Mouse (Mus musculus) intestine, embryonic 15.5 days (tissue): ENCODE measurements around the gene Hoxc8. TPM values are rescaled to one million over a fixed set of nuclear protein-coding genes. Genes with fewer than 3 reads are reported as not detected.

Source experiments
- ATAC-seq: fragments of 200-750 bp; cut with Nextera tagmentation; 2 replicates; pipeline ENCODE4 v1.8.0; 2017; ENCODE audit warnings: moderate TSS enrichment, moderate library complexity
- H3K27ac ChIP-seq: fragments of 300-500 bp; sonication (generic); 2 replicates; pipeline ENCODE4 v1.5.1; 2015; ENCODE audit warnings: mild to moderate bottlenecking, inconsistent platforms
- H3K27me3 ChIP-seq: fragments of 300-500 bp; sonication (generic); replicated peaks from 2 replicates; pipeline ENCODE4 v1.6.1; 2015; ENCODE audit warnings: inconsistent platforms
- H3K36me3 ChIP-seq: fragments of 300-500 bp; sonication (generic); 2 replicates; pipeline ENCODE4 v1.6.1; 2015; ENCODE audit warnings: inconsistent platforms
- H3K4me1 ChIP-seq: fragments of 300-500 bp; sonication (generic); replicated peaks from 2 replicates; pipeline ENCODE4 v1.6.1; 2015; ENCODE audit warnings: inconsistent platforms
- H3K4me2 ChIP-seq: fragments of 300-500 bp; sonication (generic); replicated peaks from 2 replicates; pipeline ENCODE4 v1.6.1; 2015; ENCODE audit warnings: mild to moderate bottlenecking, inconsistent platforms
- H3K4me3 ChIP-seq: fragments of 300-500 bp; sonication (generic); replicated peaks from 2 replicates; pipeline ENCODE4 v1.5.1; 2015; ENCODE audit warnings: inconsistent platforms
- H3K9ac ChIP-seq: fragments of 300-500 bp; sonication (generic); 2 replicates; pipeline ENCODE4 v1.6.1; 2015; ENCODE audit warnings: inconsistent platforms
- H3K9me3 ChIP-seq: fragments of 300-500 bp; sonication (generic); 2 replicates; pipeline ENCODE4 v1.6.1; 2016; ENCODE audit warnings: inconsistent platforms
- WGBS: fragments of 180-500 bp; shearing (Covaris S2); methylation state at CpG from one replicate; pipeline ENCODE4 v1.1.7; 2015; 5-methylcytosine and 5-hydroxymethylcytosine counted together
- polyA plus RNA-seq: library from polyadenylated mRNA; unstranded; fragments of >200 nt; fragmentation: Nextera tagmentation; extraction: Ambion mirVana; gene quantifications from 2 replicates; pipeline ENCODE4 v1.2.1, GENCODE M21; 2015

Gene Hoxc8
- 6.2 and 7.0 TPM in 2 replicates for polyA plus RNA-seq

- peak within 1 kb of the TSS; percentile 58 for H3K4me2 ChIP-seq
- 2% methylated on average over 69 of the region's 69 CpGs for WGBS
- H3K36me3 ChIP-seq: no peaks in the 10 kb centered on the region
- ATAC-seq: peak; percentile 46; the same call in 1 of the 2 replicates
- H3K4me1 ChIP-seq: no peaks in the 10 kb centered on the region
- peak within 1 kb of the TSS; percentile 34 for H3K4me3 ChIP-seq
- H3K9ac ChIP-seq: peak within 1 kb of the TSS; percentile 44
- peak within 1 kb of the TSS; percentile 56; the same call in 1 of the 2 replicates for H3K27ac ChIP-seq
- H3K9me3 ChIP-seq: no peaks in the 10 kb centered on the region
- H3K27me3 ChIP-seq: peaks cover 87% of the 10 kb centered on the region
Observed at GRCm38 (mm10) chr15:102990461-102991397, at the start of gene Hoxc8. Gene Hoxc8, plus strand, starts transcription at chr15:102990607.

- Histone ChIP-seq H3K27ac (no peak overlapping the region), H3K27me3 (peaks cover 95% of the 10 kb centered on the region), H3K9ac (no peak overlapping the region), H3K4me2 (peak overlapping the region; percentile 35), H3K36me3 (no peaks in the 10 kb centered on the region), H3K4me3 (no peak overlapping the region), H3K9me3 (no peaks in the 10 kb centered on the region), H3K4me1 (0 out of 2 replicates have a peak, but pooled peaks cover 2% of the 10 kb centered on the region)
- under 1% methylated on average over 53 of the region's 53 CpGs for WGBS
- ATAC-seq: no peak
Observed at GRCm38 (mm10) chr15:102942739-102943467, 47.5 kb upstream of the Hoxc8 start.

- Histone ChIP-seq H3K9ac (no peak overlapping the region), H3K27ac (no peak overlapping the region), H3K4me1 (0 out of 2 replicates have a peak, but pooled peaks cover 2% of the 10 kb centered on the region), H3K9me3 (no peaks in the 10 kb centered on the region), H3K4me2 (no peak overlapping the region), H3K4me3 (no peak overlapping the region), H3K36me3 (no peaks in the 10 kb centered on the region), H3K27me3 (peaks cover 95% of the 10 kb centered on the region)
- ATAC-seq: no peak
- 3% methylated on average over 5 of the region's 5 CpGs for WGBS
Observed at GRCm38 (mm10) chr15:102943468-102943813, 47.0 kb upstream of the Hoxc8 start.

- Histone ChIP-seq H3K27ac (no peak overlapping the region), H3K4me1 (0 out of 2 replicates have a peak, but pooled peaks cover 2% of the 10 kb centered on the region), H3K9me3 (no peaks in the 10 kb centered on the region), H3K4me2 (no peak overlapping the region), H3K9ac (no peak overlapping the region), H3K36me3 (no peaks in the 10 kb centered on the region), H3K4me3 (no peak overlapping the region), H3K27me3 (peaks cover 92% of the 10 kb centered on the region)
- 11% methylated on average over 22 of the region's 22 CpGs for WGBS
- no peak for ATAC-seq
Observed at GRCm38 (mm10) chr15:102945185-102946077, 45.0 kb upstream of the Hoxc8 start.

GRCm38 (mm10) chr15:102947276-102947675 lies 43.1 kb upstream of the Hoxc8 start:
- peaks cover 92% of the 10 kb centered on the region for H3K27me3 ChIP-seq
- H3K9me3 ChIP-seq: no peaks in the 10 kb centered on the region
- no peak overlapping the region for H3K4me2 ChIP-seq
- 0 out of 2 replicates have a peak, but pooled peaks cover 2% of the 10 kb centered on the region for H3K4me1 ChIP-seq
- H3K27ac ChIP-seq: no peak overlapping the region
- WGBS: 3% methylated on average over 9 of the region's 9 CpGs
- no peak overlapping the region for H3K9ac ChIP-seq
- no peak overlapping the region for H3K4me3 ChIP-seq
- H3K36me3 ChIP-seq: no peaks in the 10 kb centered on the region
- ATAC-seq: no peak

- no peak overlapping the region for H3K4me2 ChIP-seq
- H3K9me3 ChIP-seq: no peaks in the 10 kb centered on the region
- ATAC-seq: no peak
- H3K27ac ChIP-seq: no peak overlapping the region
- H3K9ac ChIP-seq: no peak overlapping the region
- WGBS: 12% methylated on average over 2 of the region's 2 CpGs
- H3K27me3 ChIP-seq: peaks cover 92% of the 10 kb centered on the region
- no peaks in the 10 kb centered on the region for H3K36me3 ChIP-seq
- H3K4me1 ChIP-seq: no peaks in the 10 kb centered on the region
- H3K4me3 ChIP-seq: no peak overlapping the region
Observed at GRCm38 (mm10) chr15:102948842-102949241, 41.6 kb upstream of the Hoxc8 start.

GRCm38 (mm10) chr15:102949696-102950095 lies 40.7 kb upstream of the Hoxc8 start:
- 1% methylated on average over 20 of the region's 20 CpGs for WGBS
- H3K9me3 ChIP-seq: no peaks in the 10 kb centered on the region
- no peaks in the 10 kb centered on the region for H3K36me3 ChIP-seq
- no peak overlapping the region for H3K4me2 ChIP-seq
- no peak overlapping the region for H3K9ac ChIP-seq
- no peak for ATAC-seq
- H3K27ac ChIP-seq: no peak overlapping the region
- H3K4me1 ChIP-seq: no peaks in the 10 kb centered on the region
- peaks cover 97% of the 10 kb centered on the region for H3K27me3 ChIP-seq
- no peak overlapping the region for H3K4me3 ChIP-seq

- Histone ChIP-seq H3K9me3 (no peaks in the 10 kb centered on the region), H3K9ac (no peak overlapping the region), H3K27me3 (peaks cover 95% of the 10 kb centered on the region), H3K4me3 (no peak overlapping the region), H3K4me2 (no peak overlapping the region), H3K27ac (no peak overlapping the region), H3K4me1 (no peaks in the 10 kb centered on the region), H3K36me3 (no peaks in the 10 kb centered on the region)
- 3% methylated on average over 2 of the region's 2 CpGs for WGBS
- no peak for ATAC-seq
Observed at GRCm38 (mm10) chr15:102950877-102951276, 39.5 kb upstream of the Hoxc8 start.

- Histone ChIP-seq H3K36me3 (no peaks in the 10 kb centered on the region), H3K9me3 (no peaks in the 10 kb centered on the region), H3K4me1 (no peaks in the 10 kb centered on the region), H3K27ac (no peak overlapping the region), H3K27me3 (peaks cover 96% of the 10 kb centered on the region), H3K4me2 (no peak overlapping the region), H3K9ac (no peak overlapping the region), H3K4me3 (no peak overlapping the region)
- WGBS: 4% methylated on average over 6 of the region's 6 CpGs
- no peak for ATAC-seq
Observed at GRCm38 (mm10) chr15:102953561-102953960, 36.8 kb upstream of the Hoxc8 start.

- 1% methylated on average over 57 of the region's 57 CpGs for WGBS
- Histone ChIP-seq H3K36me3 (no peaks in the 10 kb centered on the region), H3K27ac (no peak within 1 kb of the TSS), H3K4me1 (no peaks in the 10 kb centered on the region), H3K9ac (no peak within 1 kb of the TSS), H3K9me3 (no peaks in the 10 kb centered on the region), H3K4me2 (no peak within 1 kb of the TSS), H3K27me3 (peaks cover 92% of the 10 kb centered on the region), H3K4me3 (0 out of 2 replicates have a peak within 1 kb of the TSS, but pooled peaks have one; percentile 3)
- ATAC-seq: peak; percentile 12
Observed at GRCm38 (mm10) chr15:102954192-102955006, 36.0 kb upstream of the Hoxc8 start, which contains the start of gene Hoxc11. Gene Hoxc11, plus strand, starts transcription at chr15:102954427.

- ATAC-seq: no peak
- no peak overlapping the region for H3K9ac ChIP-seq
- 0 out of 2 replicates have a peak, but pooled peaks cover 1% of the 10 kb centered on the region for H3K4me1 ChIP-seq
- under 1% methylated on average over 28 of the region's 28 CpGs for WGBS
- H3K4me2 ChIP-seq: no peak overlapping the region
- 0 out of 2 replicates have a peak overlapping the region, but pooled peaks have one; percentile 3 for H3K4me3 ChIP-seq
- H3K27me3 ChIP-seq: peaks cover 92% of the 10 kb centered on the region
- no peak overlapping the region for H3K27ac ChIP-seq
- no peaks in the 10 kb centered on the region for H3K36me3 ChIP-seq
- no peaks in the 10 kb centered on the region for H3K9me3 ChIP-seq
Observed at GRCm38 (mm10) chr15:102955007-102955382, 35.4 kb upstream of the Hoxc8 start.
